Mouse (Mus musculus): ENCODE measurements around the gene Isg15. TPM values are rescaled to one million over a fixed set of nuclear protein-coding genes. Genes with fewer than 3 reads are reported as not detected.

Isg15 gene
- total and polyA plus RNA-seq, 3 experiments, result 4.8 to 5.4 TPM; not detected in 1

DNA sequence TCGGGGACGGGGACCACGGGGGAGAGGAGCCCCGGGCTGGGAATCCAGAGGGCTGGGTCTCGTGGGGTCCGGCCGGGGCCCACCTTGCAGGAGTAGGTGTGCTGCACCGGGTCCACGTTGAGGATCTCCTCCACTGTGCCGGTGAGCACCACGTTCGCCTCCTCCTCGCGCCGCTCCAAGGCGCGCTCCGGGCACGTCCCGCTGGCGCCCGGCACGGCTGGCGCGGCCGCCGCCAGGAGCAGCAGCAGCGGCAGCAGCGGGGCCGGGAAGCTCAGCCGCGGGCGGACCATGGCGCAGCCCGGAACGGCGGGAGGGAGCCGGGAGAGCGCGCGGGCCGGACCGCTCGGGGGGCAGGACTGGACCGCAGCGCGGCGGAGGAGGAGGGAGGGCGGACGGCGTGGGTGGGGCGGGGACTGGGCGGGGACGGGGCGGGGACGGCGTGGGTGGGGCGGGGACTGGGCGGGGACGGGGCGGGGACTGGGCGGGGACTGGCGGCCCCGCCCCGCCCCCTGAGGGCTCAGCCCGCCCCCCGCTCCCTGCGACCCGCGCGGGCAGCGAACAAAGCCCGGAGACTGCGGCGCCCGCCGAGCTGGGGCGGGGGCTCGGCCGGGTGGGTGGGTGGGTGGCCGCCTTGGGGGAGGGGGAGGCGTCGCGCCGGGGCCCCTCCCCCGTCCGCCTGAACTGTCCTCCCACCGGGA lies 3.3 kb downstream of the Isg15 start, which contains the start of gene Agrn:
Gene Agrn (minus strand): TSS at position 358 of the 698 bp plus-strand sequence.
- Histone ChIP-seq H3K27ac (ENCODE audit: control insufficient read depth, low read depth, low read length) (0 out of 2 replicates have a peak within 1 kb of the TSS, but pooled peaks have one; percentile 7), H3K4me1 (ENCODE audit: control insufficient read depth in 1 of 2, insufficient read depth in 2 of 2, low read length in 2 of 2) (peaks cover 9 to 13% of the 10 kb centered on the region in 2 experiments; a peak in 3 of 4 replicates), H3K79me2 (ENCODE audit: control insufficient read depth, insufficient read depth, low read length, poor library complexity) (peaks cover 6% of the 10 kb centered on the region; the same call in 1 of the 2 replicates), H3K4me3 (ENCODE audit: control insufficient read depth in 1 of 2, insufficient read depth in 1 of 2, low read depth in 2 of 2, low read length in 2 of 2) (peak within 1 kb of the TSS; percentile 77 to 98), H3K27me3 (ENCODE audit: control insufficient read depth in 1 of 2, insufficient read depth in 2 of 2, low read length in 2 of 2) (no peaks in the 10 kb centered on the region), H3K9me3 (replicated peaks; ENCODE audit: insufficient read depth, low read length) (no peaks in the 10 kb centered on the region), H3K36me3 (ENCODE audit: control insufficient read depth in 1 of 2, insufficient read depth in 2 of 2, low read length in 2 of 2) (peaks cover 0 to 15% of the 10 kb centered on the region in 2 experiments; a peak in 2 of 4 replicates), H3K9ac (ENCODE audit: control insufficient read depth, low read depth, low read length, poor library complexity, severe bottlenecking) (peak within 1 kb of the TSS; percentile 90)
- TF ChIP-seq MYB (IDR thresholded peaks at IDR 0.05; ENCODE audit: low read depth, low read length) (no peak), HCFC1 (IDR thresholded peaks at IDR 0.05; ENCODE audit: low read depth, low read length) (0 out of 2 replicates have a peak, but pooled peaks have one; percentile 14), ZKSCAN1 (IDR thresholded peaks at IDR 0.05; ENCODE audit: low read depth, low read length) (no peak), POLR2A (IDR thresholded peaks at IDR 0.05; ENCODE audit: control insufficient read depth in 1 of 2, insufficient read depth in 1 of 2, low read depth in 1 of 2, low read length in 2 of 2, poor library complexity in 1 of 2) (peak in 1 of 2 experiments; percentile 21; a peak in 1 of 4 replicates), POLR2AphosphoS5 (IDR thresholded peaks at IDR 0.05; ENCODE audit: borderline replicate concordance, low read depth, low read length) (no peak), ETS1 (IDR thresholded peaks at IDR 0.05; ENCODE audit: low read depth, low read length) (no peak), UBTF (IDR thresholded peaks at IDR 0.05; ENCODE audit: borderline replicate concordance, insufficient read depth, low read depth, low read length) (no peak), EP300 (IDR thresholded peaks at IDR 0.05; ENCODE audit: low read depth in 1 of 2, low read length in 2 of 2) (no peak), KAT2A (conservative IDR thresholded peaks at IDR 0.05; ENCODE audit: low read depth, low read length) (no peak), MYC (IDR thresholded peaks at IDR 0.05; ENCODE audit: low read depth, low read length) (no peak), NRF1 (IDR thresholded peaks at IDR 0.05; ENCODE audit: insufficient read depth, low read depth, low read length, poor library complexity, severe bottlenecking) (no peak), BHLHE40 (IDR thresholded peaks at IDR 0.05; ENCODE audit: borderline replicate concordance, low read depth, low read length) (no peak), E2F4 (IDR thresholded peaks at IDR 0.05; ENCODE audit: borderline replicate concordance, low read depth, low read length) (no peak), ZMIZ1 (IDR thresholded peaks at IDR 0.05; ENCODE audit: low read depth, low read length) (no peak), USF2 (IDR thresholded peaks at IDR 0.05; ENCODE audit: borderline replicate concordance in 1 of 2, insufficient read depth in 1 of 2, low read depth in 1 of 2, low read length in 2 of 2) (no peak), MAFK (IDR thresholded peaks at IDR 0.05; ENCODE audit: borderline replicate concordance, low read depth, low read length) (no peak), ELF1 (IDR thresholded peaks at IDR 0.05; ENCODE audit: low read depth, low read length) (no peak), SIN3A (IDR thresholded peaks at IDR 0.05; ENCODE audit: low read length) (no peak), TCF12 (IDR thresholded peaks at IDR 0.05; ENCODE audit: low read depth, low read length) (0 out of 2 replicates have a peak, but pooled peaks have one; percentile 3), MXI1 (IDR thresholded peaks at IDR 0.05; ENCODE audit: low read depth, low read length) (peak; percentile 38; the same call in 1 of the 2 replicates), MAZ (IDR thresholded peaks at IDR 0.05; ENCODE audit: low read depth, low read length) (no peak), TAL1 (IDR thresholded peaks at IDR 0.05; ENCODE audit: low read length) (no peak), ZNF384 (IDR thresholded peaks at IDR 0.05; ENCODE audit: low read depth, low read length) (no peak), NELFE (IDR thresholded peaks at IDR 0.05; ENCODE audit: low read depth, low read length) (peak; percentile 40), RAD21 (IDR thresholded peaks at IDR 0.05; ENCODE audit: low read depth, low read length) (no peak), TBP (IDR thresholded peaks at IDR 0.05; ENCODE audit: low read depth, low read length) (no peak), POLR2AphosphoS2 (IDR thresholded peaks at IDR 0.05; ENCODE audit: low read length) (no peak), SMC3 (IDR thresholded peaks at IDR 0.05; ENCODE audit: low read depth, low read length) (no peak), GATA1 (IDR thresholded peaks at IDR 0.05; ENCODE audit: low read depth, low read length) (no peak), ZC3H11A (IDR thresholded peaks at IDR 0.05; ENCODE audit: low read depth, low read length) (no peak), CTCF (IDR thresholded peaks at IDR 0.05 in 2 of 3, conservative IDR thresholded peaks at IDR 0.05 in 1 of 3; ENCODE audit: control insufficient read depth in 1 of 3, insufficient read depth in 1 of 3, low read depth in 2 of 3, low read length in 3 of 3, poor library complexity in 1 of 3, severe bottlenecking in 1 of 3) (no peak), CHD1 (IDR thresholded peaks at IDR 0.05; ENCODE audit: low read depth, low read length) (no peak)
- peak; percentile 50 for DNase-seq (ENCODE audit: low read depth, low spot score)
